Mouse (Mus musculus) G1E-ER4 (cell line): ENCODE data around the gene Cyp2b19. TPM values are rescaled to one million over a fixed set of nuclear protein-coding genes. Genes with fewer than 3 reads are reported as not detected.

Experiments used
- GATA1 ChIP-seq: IDR thresholded peaks from one replicate; pipeline ENCODE4 v1.8.0; 2012; ENCODE audit warnings: low read length, inconsistent platforms
- polyA plus RNA-seq: library from polyadenylated mRNA; stranded (reverse); fragments of >175 nt; gene quantifications from 2 replicates; pipeline ENCODE4 v1.2.3, GENCODE M21; 2012

The Cyp2b19 gene
- polyA plus RNA-seq, 1 experiment, result not detected

DNA sequence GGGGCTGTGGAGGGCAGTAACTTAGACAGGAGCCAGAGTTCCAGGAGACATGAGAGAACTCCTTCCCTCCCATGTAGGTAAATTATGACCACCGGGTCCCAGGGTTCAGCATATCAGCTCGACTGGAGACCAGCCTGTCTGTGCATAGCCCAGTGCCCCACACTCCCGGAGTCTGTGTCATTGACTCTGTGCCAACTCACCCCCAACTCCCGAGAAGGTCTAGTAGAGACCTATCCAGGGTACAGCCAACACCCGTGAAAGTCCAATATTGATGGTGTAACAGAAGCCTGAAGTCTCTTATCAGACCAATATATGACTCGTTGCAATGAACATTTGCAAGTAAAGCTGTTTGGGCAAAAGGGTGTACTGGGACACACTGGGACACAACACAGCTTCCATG, 33.0 kb downstream of the Cyp2b19 start:
- TF ChIP-seq GATA1, result no peak

DNA sequence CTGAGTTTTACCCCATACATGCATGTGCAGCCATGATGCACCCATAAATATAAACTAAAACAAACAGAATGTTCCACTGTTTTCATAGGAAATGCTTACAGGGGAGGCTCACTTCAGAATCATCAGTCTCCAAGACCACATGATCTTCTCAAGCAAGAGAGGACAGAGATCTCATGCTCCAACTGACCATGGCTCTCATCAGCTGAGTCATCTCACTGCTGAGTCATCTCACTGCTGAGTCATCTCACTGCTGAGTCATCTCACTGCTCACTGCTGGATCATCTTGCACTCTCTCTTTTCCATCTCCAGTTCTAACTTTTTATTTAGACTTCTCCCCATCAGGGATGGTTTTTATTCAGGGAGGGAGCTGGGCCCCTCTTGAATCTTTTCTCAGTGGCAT, 43.2 kb downstream of the Cyp2b19 start:
- TF ChIP-seq GATA1, result no peak

DNA sequence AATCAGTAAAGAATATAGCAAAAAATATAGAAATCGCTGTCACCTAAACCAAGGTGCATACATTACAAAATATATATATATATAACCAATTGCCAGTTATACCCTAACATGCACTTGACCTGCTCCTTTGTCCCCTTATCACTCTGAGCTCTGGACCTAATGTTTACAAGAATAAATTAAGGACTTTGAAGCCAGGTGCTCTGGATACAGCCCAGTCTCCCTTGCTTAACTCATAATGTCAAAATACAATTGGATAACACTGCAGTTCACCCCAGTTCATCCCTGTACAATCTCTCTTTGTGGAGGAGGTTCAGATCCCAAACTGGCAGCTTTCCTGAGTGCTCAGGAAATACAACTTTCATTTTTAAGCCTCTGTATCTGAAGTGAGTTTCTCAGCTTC, 44.1 kb downstream of the Cyp2b19 start:
- TF ChIP-seq GATA1, result no peak

DNA sequence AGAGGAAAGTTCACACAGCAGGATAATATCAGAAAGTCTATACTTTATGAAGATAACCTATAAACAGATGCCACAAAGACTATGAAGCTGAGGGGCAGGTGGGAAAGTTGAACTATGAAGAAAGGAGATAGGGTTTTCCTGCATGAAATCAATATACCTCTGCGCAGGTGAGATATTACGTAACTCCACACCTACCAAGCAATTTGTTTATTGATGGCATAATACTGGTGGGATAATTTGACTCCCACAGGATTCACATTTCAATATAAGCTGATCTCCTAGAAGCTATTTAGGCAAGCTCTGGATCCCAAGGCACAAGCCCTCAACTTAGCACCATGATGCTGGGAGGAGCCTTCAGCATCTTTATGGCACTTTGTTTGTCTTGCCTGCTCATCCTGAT, 51.6 kb downstream of the Cyp2b19 start, which contains the start of gene Cyp2g1:
Gene Cyp2g1, plus strand, starts transcription at position 301 of the 400 bp plus-strand sequence.
- no peak for TF ChIP-seq GATA1

Other genes starting within 250 kb of the Cyp2b19 start
- gene Nlrp9a, start 222.1 kb upstream of the Cyp2b19 start, polyA plus RNA-seq, result not detected in 2 replicates
- not detected in 2 replicates for gene Vmn1r185, start 138.7 kb upstream of the Cyp2b19 start, polyA plus RNA-seq
- not detected in 2 replicates for gene Cyp2b23, start 70.7 kb upstream of the Cyp2b19 start, polyA plus RNA-seq
- not detected in 2 replicates for gene Cyp2g1, start 51.8 kb downstream of the Cyp2b19 start, polyA plus RNA-seq
- not detected in 2 replicates for gene Cyp2a5, start 78.2 kb downstream of the Cyp2b19 start, polyA plus RNA-seq
- gene Cyp2a22, start 182.2 kb downstream of the Cyp2b19 start, polyA plus RNA-seq, result not detected in 2 replicates